Mouse (Mus musculus): ENCODE data around the gene Egfem1. TPM values are rescaled to one million over a fixed set of nuclear protein-coding genes. Genes with fewer than 3 reads are reported as not detected.

Egfem1 gene
- total and polyA plus RNA-seq, 3 experiments: not detected

DNA sequence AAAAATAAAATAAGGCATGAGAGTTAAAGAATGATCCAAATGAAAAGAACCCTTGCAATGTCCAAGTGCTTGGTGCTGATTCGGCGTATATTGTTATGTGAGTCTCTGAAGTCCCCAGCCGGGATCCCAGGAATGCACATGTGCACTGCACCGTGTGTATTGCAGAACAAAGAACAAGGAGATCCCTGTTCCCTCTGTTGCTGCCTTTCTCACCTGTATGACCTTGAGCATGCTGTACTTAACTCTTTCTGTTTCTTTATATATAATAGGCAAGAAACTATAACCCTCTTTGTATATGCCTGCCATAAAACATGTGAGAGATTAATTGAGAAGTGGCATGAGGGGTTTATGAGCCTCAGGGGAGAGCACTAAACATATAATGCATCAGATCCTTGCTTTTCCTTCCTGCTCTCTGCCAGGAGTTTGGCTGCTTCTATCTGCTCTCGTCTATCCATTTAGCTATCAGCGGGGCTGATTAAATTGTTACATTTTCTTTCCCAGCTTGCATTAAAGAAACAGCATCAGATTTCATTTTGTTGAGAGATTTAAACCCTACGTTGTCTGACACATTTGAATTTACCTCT lies 101.9 kb downstream of the Egfem1 start:
- Histone ChIP-seq H3K4me1 (ENCODE audit: control insufficient read depth in 1 of 2, insufficient read depth in 2 of 2) (no peaks in the 10 kb centered on the region), H3K4me3 (replicated peaks in 1 of 3; ENCODE audit: low read depth in 2 of 3, low read length in 2 of 3, poor library complexity in 1 of 3) (no peak overlapping the region), H3K9ac (ENCODE audit: insufficient read depth, low read depth) (no peak overlapping the region), H3K4me2 (ENCODE audit: insufficient read depth, low read depth, poor library complexity, severe bottlenecking) (no peak overlapping the region), H3K9me3 (replicated peaks; ENCODE audit: low read length) (peaks cover 40% of the 10 kb centered on the region), H3K27ac (ENCODE audit: insufficient read depth, low read depth) (no peak overlapping the region), H3K27me3 (replicated peaks) (no peaks in the 10 kb centered on the region), H3K79me2 (replicated peaks; ENCODE audit: control insufficient read depth, extremely low read depth, insufficient read depth, poor library complexity, severe bottlenecking) (no peaks in the 10 kb centered on the region), H3K36me3 (replicated peaks in 1 of 2; ENCODE audit: control insufficient read depth in 1 of 2, insufficient read depth in 1 of 2, low read length in 1 of 2) (no peaks in the 10 kb centered on the region)
- no peak for DNase-seq (ENCODE audit: extremely low read depth)
- TF ChIP-seq UBTF (IDR thresholded peaks at IDR 0.05; ENCODE audit: low read depth, low read length): no peak
- no peak for TF ChIP-seq ELF1 (IDR thresholded peaks at IDR 0.05; ENCODE audit: low read depth, low read length)
- no peak for TF ChIP-seq TBP (conservative IDR thresholded peaks at IDR 0.05; ENCODE audit: low read depth, low read length)
- no peak for TF ChIP-seq PAX5 (IDR thresholded peaks at IDR 0.05; ENCODE audit: low read length)
- TF ChIP-seq EP300 (IDR thresholded peaks at IDR 0.05; ENCODE audit: low read length): no peak
- TF ChIP-seq SIN3A (IDR thresholded peaks at IDR 0.05; ENCODE audit: low read length): no peak
- no peak for TF ChIP-seq MAFK (IDR thresholded peaks at IDR 0.05; ENCODE audit: insufficient replicate concordance, low read length)
- no peak for TF ChIP-seq BHLHE40 (IDR thresholded peaks at IDR 0.05; ENCODE audit: low read depth, low read length)
- TF ChIP-seq MAX (IDR thresholded peaks at IDR 0.05; ENCODE audit: low read length): no peak
- TF ChIP-seq NRF1 (IDR thresholded peaks at IDR 0.05; ENCODE audit: low read depth, low read length): no peak
- no peak for TF ChIP-seq JUND (conservative IDR thresholded peaks at IDR 0.05; ENCODE audit: low read depth, low read length)
- no peak for TF ChIP-seq GABPA (IDR thresholded peaks at IDR 0.05; ENCODE audit: insufficient replicate concordance, low read depth, low read length)
- no peak for TF ChIP-seq ZC3H11A (IDR thresholded peaks at IDR 0.05; ENCODE audit: low read depth, low read length)
- dilution Hi-C loops (cut with MboI; ENCODE audit: extremely low pct_ligation_motif_present, extremely low pct_unique_long_range_greater_than_20kb, low sequenced_read_pairs): no loop called here
- in situ Hi-C loops (cut with MboI; ENCODE audit: low pct_ligation_motif_present, low pct_unique_long_range_greater_than_20kb, low sequenced_read_pairs): no loop called here

DNA sequence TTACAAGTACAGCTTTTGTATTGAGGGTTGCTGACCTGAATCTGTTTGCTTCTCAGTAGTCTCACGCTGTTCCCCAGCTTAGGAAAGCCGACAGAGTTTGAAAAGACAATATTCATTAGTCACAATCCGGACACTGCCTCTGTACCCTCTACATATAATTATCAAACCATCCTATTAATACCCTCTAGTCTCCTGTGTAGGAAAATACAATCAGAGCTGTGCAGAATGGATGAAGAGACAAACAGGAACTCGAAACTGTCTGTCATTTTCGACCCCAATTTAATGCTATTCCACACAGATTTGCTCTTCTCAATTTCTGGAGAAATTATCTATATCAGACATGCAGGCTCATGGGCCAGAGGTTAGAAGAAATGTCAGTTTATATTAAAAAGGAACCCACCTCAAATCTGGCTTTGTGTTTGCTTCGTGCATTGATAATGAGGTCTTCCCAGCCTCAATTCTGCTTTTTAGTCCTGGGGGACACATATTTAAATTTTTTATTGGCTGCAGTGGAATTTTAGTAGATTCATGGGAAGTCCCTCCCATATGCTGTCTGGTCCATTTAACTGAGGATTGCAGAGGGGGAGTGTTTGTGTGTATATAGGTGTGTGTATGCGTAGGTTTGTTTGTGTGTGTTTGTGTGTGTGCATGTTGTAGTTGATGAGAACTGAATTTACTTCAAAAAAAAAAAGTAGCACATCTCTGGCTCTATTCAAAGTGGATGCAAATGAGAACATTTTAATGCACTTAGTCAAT lies 102.8 kb downstream of the Egfem1 start:
- H3K9ac ChIP-seq (ENCODE audit: insufficient read depth, low read depth): no peak overlapping the region
- H3K27me3 ChIP-seq (replicated peaks): no peaks in the 10 kb centered on the region
- TF ChIP-seq MAX (IDR thresholded peaks at IDR 0.05; ENCODE audit: low read length) (no peak), POLR2A (IDR thresholded peaks at IDR 0.05; ENCODE audit: low read depth, low read length) (no peak), CHD1 (IDR thresholded peaks at IDR 0.05; ENCODE audit: low read depth, low read length) (no peak), NRF1 (IDR thresholded peaks at IDR 0.05; ENCODE audit: low read depth, low read length) (no peak), TCF12 (IDR thresholded peaks at IDR 0.05; ENCODE audit: low read depth, low read length) (no peak), USF1 (IDR thresholded peaks at IDR 0.05; ENCODE audit: low read depth, low read length) (no peak), ZKSCAN1 (IDR thresholded peaks at IDR 0.05; ENCODE audit: borderline replicate concordance, low read depth, low read length) (no peak), MAZ (IDR thresholded peaks at IDR 0.05; ENCODE audit: low read depth, low read length) (no peak), MAFK (IDR thresholded peaks at IDR 0.05; ENCODE audit: insufficient replicate concordance, low read length) (no peak), PAX5 (IDR thresholded peaks at IDR 0.05; ENCODE audit: low read length) (no peak), E2F4 (IDR thresholded peaks at IDR 0.05; ENCODE audit: insufficient replicate concordance, low read depth, low read length) (no peak), CHD2 (IDR thresholded peaks at IDR 0.05; ENCODE audit: low read length) (no peak), MYC (IDR thresholded peaks at IDR 0.05; ENCODE audit: low read depth, low read length) (no peak), SIN3A (IDR thresholded peaks at IDR 0.05; ENCODE audit: low read length) (no peak), JUN (IDR thresholded peaks at IDR 0.05; ENCODE audit: insufficient read depth, low read depth, low read length) (no peak), ZNF384 (IDR thresholded peaks at IDR 0.05; ENCODE audit: low read depth, low read length) (no peak)
- no peak overlapping the region for H3K4me2 ChIP-seq (ENCODE audit: insufficient read depth, low read depth, poor library complexity, severe bottlenecking)
- in situ Hi-C loops (cut with MboI; ENCODE audit: low pct_ligation_motif_present, low pct_unique_long_range_greater_than_20kb, low sequenced_read_pairs): no loop called here
- no peaks in the 10 kb centered on the region for H3K36me3 ChIP-seq (replicated peaks in 1 of 2; ENCODE audit: control insufficient read depth in 1 of 2, insufficient read depth in 1 of 2, low read length in 1 of 2)
- DNase-seq (ENCODE audit: extremely low read depth): no peak
- H3K4me3 ChIP-seq (replicated peaks in 1 of 3; ENCODE audit: low read depth in 2 of 3, low read length in 2 of 3, poor library complexity in 1 of 3): no peak overlapping the region
- no peaks in the 10 kb centered on the region for H3K79me2 ChIP-seq (replicated peaks; ENCODE audit: control insufficient read depth, extremely low read depth, insufficient read depth, poor library complexity, severe bottlenecking)
- H3K4me1 ChIP-seq (ENCODE audit: control insufficient read depth in 1 of 2, insufficient read depth in 2 of 2): no peaks in the 10 kb centered on the region
- H3K9me3 ChIP-seq (replicated peaks; ENCODE audit: low read length): peaks cover 36% of the 10 kb centered on the region
- dilution Hi-C loops (cut with MboI; ENCODE audit: extremely low pct_ligation_motif_present, extremely low pct_unique_long_range_greater_than_20kb, low sequenced_read_pairs): no loop called here
- H3K27ac ChIP-seq (ENCODE audit: insufficient read depth, low read depth): no peak overlapping the region
